Mouse (Mus musculus): ENCODE results near the gene Atf5.

DNA sequence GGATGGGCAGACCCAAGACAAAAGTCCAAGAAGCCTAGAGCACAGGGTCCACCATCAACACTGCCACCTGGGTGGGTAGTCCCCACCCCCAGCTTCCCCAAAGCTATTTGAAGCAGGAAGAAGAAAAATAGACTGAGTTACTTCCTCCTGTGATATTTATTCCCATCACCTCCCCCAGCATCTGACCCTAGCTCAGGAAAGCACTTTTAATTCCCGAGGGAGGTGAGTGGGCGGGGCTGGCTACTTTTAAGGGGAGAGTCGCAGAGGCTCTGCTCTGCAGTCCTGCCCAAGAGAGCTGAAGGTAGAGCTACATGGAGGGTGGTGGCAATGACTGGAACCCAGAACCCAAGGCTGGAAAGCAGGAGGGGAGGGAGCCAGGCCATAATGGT lies 19.6 kb upstream of the Atf5 start:
- TF ChIP-seq POLR2AphosphoS2 (IDR thresholded peaks at IDR 0.05; ENCODE audit: insufficient read length, low read depth) (no peak), POLR2A (IDR thresholded peaks at IDR 0.05; ENCODE audit: insufficient read length, low read depth) (no peak), MYOD1 (IDR thresholded peaks at IDR 0.05; ENCODE audit: control insufficient read depth in 1 of 3, insufficient read length in 2 of 3, low read depth in 2 of 3) (no peak)

Data from myocyte (in vitro differentiated cells).